Mouse (Mus musculus) embryonic stem cell, embryonic (primary cell): ENCODE data around the gene Trp53i13.

Experiments
- CTCF ChIA-PET, 4 experiments: fragments of 300-600 bp in 2 of 4; fragments of 350-600 bp in 2 of 4; sonication (Branson Sonifier 250); formaldehyde crosslinking; loops; one replicate each; lab custom pipeline; 2022; ENCODE audit warnings: inconsistent platforms in 2 of 4; lab: Charles Lee
- POLR2A ChIA-PET, 4 experiments: fragments of 300-600 bp in 2 of 4; fragments of 350-600 bp in 2 of 4; sonication (Branson Sonifier 250); formaldehyde crosslinking; loops; one replicate each; lab custom pipeline; 2022; ENCODE audit warnings: antibody characterized with exemption in 4 of 4, inconsistent platforms in 1 of 4; lab: Charles Lee

The Trp53i13 gene

GRCm38 (mm10) chr11:77515637-77516552 is at the start of gene Trp53i13:
Trp53i13 (minus strand) TSS chr11:77515980.
- ChIA-PET CTCF (interaction anchor here (0.5 to 6.4 kb wide), 11 partner anchors 8 to 221 kb away, joined by 3 to 32 read pairs (median 4); partner anchors contain the start of genes Git1 (in 1 of the 4) and Taok1 (in 1 of the 4)), POLR2A (interaction anchor here in 3 of 4 experiments (0.5 to 16.4 kb wide), 21 partner anchors 13 to 832 kb away, joined by 3 to 210 read pairs (median 3); partner anchors contain the start of genes Git1 (in 3 of the 3), Ankrd13b (in 1 of the 3), Nufip2 (in 1 of the 3) and Taok1 (in 1 of the 3))

DNA sequence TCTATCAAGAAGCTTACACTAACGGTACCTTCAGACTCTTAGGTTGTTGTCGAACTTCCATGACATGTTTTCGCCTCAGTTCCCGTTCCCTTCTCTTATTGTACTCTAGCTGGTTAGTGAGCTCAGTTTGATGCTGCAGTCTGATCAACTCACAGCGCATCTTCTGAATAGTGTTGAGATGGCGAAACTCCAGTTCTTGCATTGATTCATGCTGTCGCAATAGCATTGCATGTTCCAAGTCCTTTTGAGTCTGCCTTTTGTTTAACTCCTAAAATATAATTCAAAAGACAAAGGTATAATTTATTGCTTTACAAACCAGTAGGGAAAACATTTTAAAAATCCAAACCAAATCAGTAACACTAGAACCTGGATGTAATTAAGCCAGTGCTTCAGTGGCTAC is 29.5 kb upstream of the Trp53i13 start:
- ChIA-PET CTCF (no interaction called here), POLR2A (interaction anchor here in 1 of 4 experiments (0.6 to 1.1 kb wide), 3 partner anchors 16 to 17 kb away, joined by 3 to 4 read pairs (median 4); no protein-coding TSS in a partner anchor)

DNA sequence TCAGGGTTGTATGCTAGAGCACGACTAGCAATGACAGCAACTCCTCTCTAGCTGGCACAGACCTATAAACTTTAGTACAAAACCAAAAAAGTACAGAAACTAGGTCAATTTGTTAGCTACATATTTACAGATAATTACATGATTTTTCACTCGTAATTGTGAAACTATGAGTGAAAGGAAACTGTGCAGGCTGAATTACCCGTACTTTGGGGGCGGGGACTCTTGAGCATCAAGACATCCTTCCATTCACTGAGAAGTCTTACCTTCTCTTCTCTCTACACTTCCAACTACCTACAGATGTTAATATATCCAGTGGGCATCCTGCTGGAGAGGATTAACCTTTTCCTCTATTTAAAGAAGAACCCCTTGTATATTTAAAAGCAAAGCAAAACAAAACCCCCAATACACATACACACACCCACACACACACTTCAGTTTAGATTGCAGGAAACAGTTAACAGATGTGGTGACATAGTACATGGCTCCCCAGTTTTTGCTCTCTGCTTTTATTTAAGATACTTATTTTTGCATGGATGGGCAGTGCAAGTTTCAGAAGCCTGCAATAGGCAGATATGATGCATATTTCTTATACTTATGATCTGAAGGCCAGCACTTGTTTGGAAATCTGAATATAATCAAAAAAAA is 16.5 kb upstream of the Trp53i13 start:
- CTCF ChIA-PET, result interaction anchor here in 1 of 4 experiments (0.6 kb wide), 1 partner anchor 495 kb away, joined by 5 read pairs; no protein-coding TSS in a partner anchor
- POLR2A ChIA-PET, result no interaction called here

GRCm38 (mm10) chr11:77530862-77531261 is 15.1 kb upstream of the Trp53i13 start:
- POLR2A ChIA-PET, result no interaction called here
- CTCF ChIA-PET, result no interaction called here

- POLR2A ChIA-PET, result interaction anchor here in 1 of 4 experiments (0.7 to 2.8 kb wide), 5 partner anchors 10 to 247 kb away, joined by 3 to 21 read pairs (median 5); partner anchors contain the start of genes Abhd15 and Trp53i13
Measured at GRCm38 (mm10) chr11:77529644-77530043, 13.9 kb upstream of the Trp53i13 start.

GRCm38 (mm10) chr11:77528420-77528819 is 12.6 kb upstream of the Trp53i13 start:
- POLR2A ChIA-PET, result interaction anchor here in 3 of 4 experiments (0.5 to 2.8 kb wide), 19 partner anchors 9 to 101 kb away, joined by 3 to 21 read pairs (median 3); partner anchors contain the start of genes Abhd15 (in 2 of the 3), Trp53i13 (in 2 of the 3), Git1 (in 1 of the 3) and Gm10392 (in 1 of the 3)
- CTCF ChIA-PET, result interaction anchor here (0.6 to 1.5 kb wide), 27 partner anchors 9 to 849 kb away, joined by 3 to 13 read pairs (median 3); partner anchors contain the start of genes Abhd15 (in 1 of the 4) and Gm10392 (in 1 of the 4)

More at GRCm38 (mm10) chr11:77529644-77530043, 13.9 kb upstream of the Trp53i13 start:
- CTCF ChIA-PET, result interaction anchor here in 1 of 4 experiments (0.7 kb wide), 1 partner anchor 549 kb away, joined by 3 read pairs; no protein-coding TSS in a partner anchor

GRCm38 (mm10) chr11:77525804-77526486 is 10.2 kb upstream of the Trp53i13 start:
- CTCF ChIA-PET, result interaction anchor here in 1 of 4 experiments (0.9 kb wide), 1 partner anchor 99 kb away, joined by 3 read pairs; no protein-coding TSS in a partner anchor
- POLR2A ChIA-PET, result interaction anchor here in 1 of 4 experiments (1.1 kb wide), 1 partner anchor 8 kb away, joined by 3 read pairs; no protein-coding TSS in a partner anchor

DNA sequence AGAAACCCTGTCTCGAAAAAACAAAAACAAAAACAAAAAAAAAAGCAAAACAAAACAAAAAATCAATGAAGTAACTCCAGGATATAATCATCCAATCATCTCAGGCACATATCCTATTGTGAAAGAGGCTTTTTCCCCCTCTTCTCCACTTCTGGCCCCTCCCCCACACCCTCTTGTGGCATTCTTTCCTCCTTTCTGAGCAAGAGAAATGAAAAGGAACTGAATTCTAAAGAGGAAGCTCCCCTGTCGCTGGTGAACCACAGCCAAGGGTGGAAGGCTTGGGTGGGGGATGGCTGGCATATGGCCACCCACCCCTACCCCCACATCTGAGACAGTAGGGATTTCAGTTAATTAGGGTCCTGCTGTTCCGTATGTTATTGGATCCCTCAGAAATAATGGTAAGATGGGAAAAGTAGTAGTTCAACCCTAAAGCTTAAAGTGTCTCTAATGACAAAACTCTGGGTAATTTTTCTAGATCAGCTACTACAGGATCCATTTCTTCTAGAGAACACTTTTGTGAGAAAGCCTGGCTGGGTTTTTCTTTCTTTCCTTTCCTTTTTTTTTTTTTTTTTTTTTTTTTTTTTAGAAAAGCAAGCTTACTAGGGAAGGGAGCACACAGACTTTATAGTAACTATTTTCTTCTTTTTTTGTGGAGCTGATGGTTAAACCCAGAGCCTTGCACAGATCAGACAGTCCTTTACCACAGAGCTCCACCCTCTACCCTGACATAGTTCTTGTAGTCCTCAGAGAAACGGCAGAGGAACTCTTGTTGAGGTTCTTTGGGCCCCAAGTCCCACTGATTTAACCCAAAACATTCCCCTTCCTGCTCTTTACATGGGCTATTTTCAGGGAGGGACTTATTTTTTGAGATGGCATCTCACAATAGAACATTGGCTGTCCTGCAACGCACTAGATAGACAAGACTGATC is 5.1 kb upstream of the Trp53i13 start:
- CTCF ChIA-PET, result interaction anchor here in 3 of 4 experiments (0.6 to 2.0 kb wide), 7 partner anchors 13 to 468 kb away, joined by 3 to 12 read pairs (median 4); no protein-coding TSS in a partner anchor
- POLR2A ChIA-PET, result interaction anchor here in 3 of 4 experiments (0.6 to 2.2 kb wide), 16 partner anchors 8 to 1836 kb away, joined by 3 to 7 read pairs (median 3); partner anchors contain the start of gene Rpl23a (in 1 of the 3)

DNA sequence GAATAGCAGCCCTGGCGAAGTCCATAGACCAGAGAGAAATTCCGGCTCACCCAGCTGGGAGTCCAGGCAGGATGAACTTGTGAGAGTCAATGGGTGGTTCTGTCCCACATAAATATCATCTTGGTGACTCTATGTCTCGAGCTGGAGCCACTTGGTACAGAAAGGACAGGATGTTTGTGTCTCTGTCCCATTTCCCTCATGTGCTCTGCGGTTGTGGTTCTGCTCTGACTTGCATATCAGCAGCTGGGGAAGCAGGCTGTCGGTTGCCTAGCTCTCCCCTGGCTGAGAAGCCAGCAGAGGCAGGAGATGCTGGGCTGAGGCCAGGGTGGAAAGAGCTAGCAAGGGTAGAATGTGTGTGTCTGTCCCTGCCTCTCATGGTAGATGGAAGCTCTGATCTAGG is 3.3 kb upstream of the Trp53i13 start, which contains the start of gene Gm10392:
Gene Gm10392 (minus strand): TSS at position 156 of the 400 bp plus-strand sequence.
- CTCF ChIA-PET, result interaction anchor here in 2 of 4 experiments (1.1 to 2.0 kb wide), 5 partner anchors 9 to 18 kb away, joined by 3 to 7 read pairs (median 4); no protein-coding TSS in a partner anchor
- POLR2A ChIA-PET, result interaction anchor here in 3 of 4 experiments (0.5 to 1.6 kb wide), 13 partner anchors 9 to 133 kb away, joined by 3 to 9 read pairs (median 3); partner anchors contain the start of gene Taok1 (in 1 of the 3)

GRCm38 (mm10) chr11:77518051-77518798 is 2.4 kb upstream of the Trp53i13 start:
- CTCF ChIA-PET, result interaction anchor here (0.5 to 1.8 kb wide), 5 partner anchors 10 to 44 kb away, joined by 3 to 14 read pairs (median 4); no protein-coding TSS in a partner anchor
- POLR2A ChIA-PET, result interaction anchor here in 2 of 4 experiments (1.0 to 16.4 kb wide), 4 partner anchors 8 to 51 kb away, joined by 3 to 210 read pairs (median 4); partner anchors contain the start of genes Ankrd13b (in 1 of the 2) and Git1 (in 1 of the 2)

DNA sequence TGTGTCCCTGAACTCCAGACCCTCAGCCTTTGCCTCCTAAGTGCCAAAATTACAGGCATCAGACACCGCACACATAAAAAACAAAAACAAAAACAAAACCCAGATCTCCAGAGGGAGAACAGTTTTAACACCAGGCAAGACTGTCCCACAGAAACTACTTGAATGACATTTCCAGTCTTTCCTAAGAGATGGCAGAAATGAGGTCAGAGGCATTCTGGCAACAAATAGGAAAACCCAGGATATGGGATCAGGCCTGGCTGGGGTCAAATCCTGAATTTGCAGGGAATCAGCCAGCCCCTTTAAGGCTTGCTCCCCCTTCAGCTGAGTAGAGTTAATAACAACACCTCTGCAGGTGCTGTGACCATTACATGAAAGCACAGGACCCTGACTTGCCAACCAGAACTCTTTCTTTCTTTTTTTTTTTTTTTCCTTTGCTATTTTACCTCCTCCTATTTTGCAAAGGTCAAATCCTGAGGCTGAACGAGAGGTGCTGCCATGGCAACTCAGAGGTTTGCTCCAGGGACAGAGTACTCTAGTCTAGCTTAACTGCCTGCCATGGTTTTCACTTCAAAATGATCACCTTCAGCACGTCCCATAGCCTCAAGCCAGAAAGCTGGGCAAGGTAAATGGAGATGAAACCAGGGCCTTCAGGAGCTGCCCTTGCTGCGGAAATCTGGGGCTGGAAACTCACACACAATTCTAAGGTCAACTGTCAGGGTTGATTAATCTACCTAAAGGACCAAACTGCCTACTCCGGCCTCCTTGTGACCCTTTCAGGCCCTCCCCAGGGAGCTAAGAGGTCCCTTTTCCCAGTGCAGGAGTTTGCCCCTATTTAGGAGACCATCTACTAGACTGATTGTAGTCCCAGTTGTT is 1.0 kb upstream of the Trp53i13 start:
- ChIA-PET POLR2A (interaction anchor here in 3 of 4 experiments (0.6 to 16.4 kb wide), 14 partner anchors 12 to 831 kb away, joined by 3 to 210 read pairs (median 3); partner anchors contain the start of genes Ankrd13b (in 1 of the 3), Git1 (in 1 of the 3) and Taok1 (in 1 of the 3)), CTCF (interaction anchor here in 2 of 4 experiments (0.6 to 1.8 kb wide), 7 partner anchors 9 to 221 kb away, joined by 3 to 14 read pairs (median 4); no protein-coding TSS in a partner anchor)

DNA sequence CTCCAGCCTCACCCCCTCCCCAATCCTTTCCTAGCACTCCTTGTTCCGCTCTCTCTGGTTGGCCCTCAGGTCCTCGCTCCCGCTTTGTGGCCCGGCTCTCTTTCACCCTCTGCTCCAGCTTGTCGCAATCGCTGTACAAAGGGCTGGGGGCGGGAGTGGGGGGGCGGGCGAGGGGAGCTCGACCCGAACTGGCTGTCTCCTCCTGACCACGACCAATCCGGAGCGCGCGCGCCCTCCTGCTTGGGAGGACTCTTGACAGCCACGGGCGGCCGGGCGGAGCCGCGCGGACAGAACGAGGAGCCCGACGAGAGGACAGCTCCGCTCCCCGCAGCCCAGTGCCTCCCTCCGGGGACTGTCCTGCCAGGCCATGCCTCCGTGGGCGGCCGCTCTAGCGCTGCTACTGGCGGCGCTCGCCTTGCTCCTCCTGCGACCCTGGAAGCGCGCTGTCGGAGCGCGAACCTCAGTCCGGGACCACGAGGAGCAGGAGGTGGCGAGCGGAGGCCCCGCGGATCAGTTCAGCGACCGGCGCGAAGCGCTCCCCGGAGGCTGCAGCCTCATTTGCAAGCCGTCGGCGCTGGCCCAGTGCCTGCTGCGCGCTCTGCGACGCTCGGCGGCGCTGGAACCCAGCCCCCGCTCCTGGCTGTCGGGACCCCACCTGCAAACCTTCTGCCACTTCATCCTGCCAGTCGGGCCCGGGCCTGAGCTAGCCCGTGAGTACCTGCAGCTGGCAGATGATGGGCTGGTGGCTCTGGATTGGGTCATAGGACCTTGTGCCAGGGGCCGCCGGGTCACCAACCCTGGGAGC is 746 bp downstream of the Trp53i13 start, which contains the start of gene Abhd15:
Gene Abhd15 (plus strand): TSS at position 290 of the 805 bp plus-strand sequence.
- ChIA-PET POLR2A (interaction anchor here in 3 of 4 experiments (0.6 to 16.4 kb wide), 27 partner anchors 12 to 751 kb away, joined by 3 to 210 read pairs (median 4); partner anchors contain the start of genes Git1 (in 3 of the 3), Taok1 (in 2 of the 3), Ankrd13b (in 1 of the 3) and Gosr1 (in 1 of the 3)), CTCF (interaction anchor here in 3 of 4 experiments (0.5 to 6.4 kb wide), 10 partner anchors 12 to 93 kb away, joined by 3 to 32 read pairs (median 4); partner anchors contain the start of genes Git1 (in 1 of the 3) and Taok1 (in 1 of the 3))
